Mouse (Mus musculus) cerebellum, adult 11 months (tissue): ENCODE data around the gene Hnrnpul1.

Experiments
- DNase-seq: peaks from one replicate; pipeline ENCODE4 v3.0.0; 2022

The Hnrnpul1 gene

DNA sequence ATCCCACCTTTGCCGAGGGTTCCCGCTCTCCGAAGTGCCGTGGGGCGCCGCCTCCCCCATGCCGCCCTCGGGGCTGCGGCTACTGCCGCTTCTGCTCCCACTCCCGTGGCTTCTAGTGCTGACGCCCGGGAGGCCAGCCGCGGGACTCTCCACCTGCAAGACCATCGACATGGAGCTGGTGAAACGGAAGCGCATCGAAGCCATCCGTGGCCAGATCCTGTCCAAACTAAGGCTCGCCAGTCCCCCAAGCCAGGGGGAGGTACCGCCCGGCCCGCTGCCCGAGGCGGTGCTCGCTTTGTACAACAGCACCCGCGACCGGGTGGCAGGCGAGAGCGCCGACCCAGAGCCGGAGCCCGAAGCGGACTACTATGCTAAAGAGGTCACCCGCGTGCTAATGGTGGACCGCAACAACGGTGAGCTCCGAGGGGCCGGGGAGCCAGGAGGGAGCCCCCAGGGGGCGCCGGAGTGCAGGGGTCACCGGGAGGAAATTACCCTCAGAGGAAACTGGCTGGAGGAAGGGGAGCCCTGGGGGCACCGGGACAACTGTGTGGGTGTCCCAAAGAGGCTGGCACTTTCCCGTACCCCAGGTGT is 66.7 kb downstream of the Hnrnpul1 start:
- no peak for DNase-seq

DNA sequence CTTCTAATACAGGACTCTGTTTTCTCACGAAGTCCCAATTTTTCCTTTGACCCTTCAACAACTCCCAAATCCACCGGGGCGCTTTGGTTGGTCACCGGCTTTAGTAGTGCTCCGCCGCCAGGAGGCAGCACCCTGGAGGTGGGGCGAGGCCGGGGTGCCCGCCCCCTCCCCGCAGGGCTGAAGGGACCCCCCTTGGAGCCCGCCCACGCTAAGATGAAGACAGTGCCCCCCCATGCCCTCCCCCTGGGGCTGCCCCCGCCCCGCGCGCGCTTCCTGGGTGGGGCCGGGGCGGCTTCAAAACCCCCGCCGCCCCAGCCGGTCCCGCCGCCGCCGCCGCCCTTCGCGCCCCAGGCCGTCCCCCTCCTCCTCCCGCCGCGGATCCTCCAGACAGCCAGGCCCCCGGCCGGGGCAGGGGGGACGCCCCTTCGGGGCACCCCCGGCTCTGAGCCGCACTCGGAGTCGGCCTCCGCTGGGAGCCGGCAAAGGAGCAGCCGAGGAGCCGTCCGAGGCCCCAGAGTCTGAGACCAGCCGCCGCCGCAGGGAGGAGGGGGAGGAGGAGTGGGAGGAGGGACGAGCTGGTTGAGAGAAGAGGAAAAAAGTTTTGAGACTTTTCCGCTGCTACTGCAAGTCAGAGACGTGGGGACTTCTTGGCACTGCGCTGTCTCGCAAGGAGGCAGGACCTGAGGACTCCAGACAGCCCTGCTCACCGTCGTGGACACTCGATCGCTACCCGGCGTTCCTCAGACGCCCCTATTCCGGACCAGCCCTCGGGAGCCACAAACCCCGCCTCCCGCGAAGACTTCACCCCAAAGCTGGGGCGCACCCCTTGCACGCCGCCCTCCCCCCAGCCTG is 67.7 kb downstream of the Hnrnpul1 start, which contains the start of gene Tgfb1:
TSS of gene Tgfb1 (plus strand) at position 323 of the 852 bp plus-strand sequence.
- DNase-seq: no peak

GRCm38 (mm10) chr7:25685926-25686470 is 68.6 kb downstream of the Hnrnpul1 start:
- DNase-seq: no peak

DNA sequence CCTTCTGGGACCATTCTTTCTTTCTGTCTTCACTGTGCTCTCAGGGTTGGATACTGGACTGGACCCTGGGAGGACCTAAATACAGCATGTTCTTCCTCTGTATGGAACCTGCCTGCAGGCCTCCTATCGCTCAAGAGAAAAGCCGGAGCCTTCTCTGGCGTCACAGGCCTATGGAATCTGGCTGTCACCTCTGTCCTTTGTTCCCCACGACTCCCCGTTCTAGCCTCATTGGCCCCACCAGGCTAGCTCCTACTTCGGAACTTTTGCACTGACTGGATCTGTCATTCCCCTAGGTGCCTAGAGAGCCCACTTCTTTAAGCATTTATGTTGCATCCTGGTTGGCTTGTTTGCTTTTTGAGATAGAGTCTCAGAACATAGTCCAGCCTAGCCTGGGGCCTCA is 69.9 kb downstream of the Hnrnpul1 start:
- DNase-seq: no peak

- no peak for DNase-seq
Observed at GRCm38 (mm10) chr7:25683474-25684180, 70.9 kb downstream of the Hnrnpul1 start.

DNA sequence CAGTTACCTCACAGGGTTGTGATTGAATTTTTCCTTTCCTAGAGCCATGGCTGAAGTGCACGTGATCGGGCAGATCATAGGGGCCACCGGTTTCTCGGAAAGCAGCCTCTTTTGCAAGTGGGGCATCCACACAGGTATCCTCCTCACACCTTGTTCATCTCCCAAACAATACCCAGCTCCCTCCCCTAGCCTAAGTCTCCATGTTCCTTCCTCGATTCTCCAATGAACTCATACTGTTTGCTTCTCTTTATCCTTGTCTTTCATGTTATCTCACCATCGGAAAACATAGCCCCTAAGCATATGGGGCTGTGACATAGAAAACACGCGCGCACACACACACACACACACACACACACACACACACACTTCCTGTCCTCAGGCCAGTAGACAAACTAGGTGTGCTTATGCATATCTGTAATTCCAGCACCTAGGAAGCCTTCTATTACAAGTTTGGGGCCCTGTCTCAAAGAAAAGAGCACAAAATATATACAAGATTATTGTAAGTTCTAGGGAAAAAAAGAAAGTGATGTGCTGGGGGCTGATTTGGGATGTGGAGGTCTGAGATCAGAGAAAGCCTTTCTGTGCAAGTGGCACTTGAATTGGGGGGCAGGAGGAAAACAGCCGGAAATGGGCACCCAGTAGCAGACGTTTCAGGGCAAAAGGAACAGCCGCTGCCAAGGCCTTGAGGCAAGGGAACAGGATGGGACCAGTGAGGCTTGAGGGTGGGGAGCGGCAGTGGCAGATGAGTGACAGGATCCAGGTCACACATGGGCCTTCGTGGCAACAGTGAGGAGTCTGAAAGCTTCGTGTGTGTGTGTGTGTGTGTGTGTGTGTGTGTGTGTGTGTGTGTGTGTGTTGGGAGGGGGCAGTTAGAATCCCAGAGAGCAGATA is 73.0 kb downstream of the Hnrnpul1 start:
- no peak for DNase-seq

GRCm38 (mm10) chr7:25680514-25681258 is 73.9 kb downstream of the Hnrnpul1 start, which contains the start of gene B9d2:
Gene B9d2 (plus strand): TSS chr7:25680780.
- peak; percentile 90 for DNase-seq

- DNase-seq: no peak
Observed at GRCm38 (mm10) chr7:25679971-25680370, 74.6 kb downstream of the Hnrnpul1 start.

DNA sequence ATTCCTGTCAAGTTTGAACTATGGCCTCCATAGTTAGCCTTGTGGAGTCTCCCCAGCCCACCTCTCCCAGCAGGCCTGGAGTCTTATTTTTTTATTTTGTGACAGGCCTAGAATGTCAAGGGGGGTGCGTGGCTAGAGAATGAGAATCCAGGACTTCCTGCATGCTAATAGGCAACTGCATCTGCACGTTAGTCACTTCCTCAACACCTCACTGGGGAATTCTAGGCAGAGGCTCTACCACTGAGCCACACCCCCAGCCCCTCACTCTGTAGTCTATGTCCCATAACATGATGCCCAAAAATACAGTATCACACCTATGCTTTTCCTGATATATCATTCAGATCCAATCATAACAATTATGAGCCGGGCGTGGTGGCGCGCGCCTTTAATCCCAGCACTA is 77.5 kb downstream of the Hnrnpul1 start:
- DNase-seq: no peak

DNA sequence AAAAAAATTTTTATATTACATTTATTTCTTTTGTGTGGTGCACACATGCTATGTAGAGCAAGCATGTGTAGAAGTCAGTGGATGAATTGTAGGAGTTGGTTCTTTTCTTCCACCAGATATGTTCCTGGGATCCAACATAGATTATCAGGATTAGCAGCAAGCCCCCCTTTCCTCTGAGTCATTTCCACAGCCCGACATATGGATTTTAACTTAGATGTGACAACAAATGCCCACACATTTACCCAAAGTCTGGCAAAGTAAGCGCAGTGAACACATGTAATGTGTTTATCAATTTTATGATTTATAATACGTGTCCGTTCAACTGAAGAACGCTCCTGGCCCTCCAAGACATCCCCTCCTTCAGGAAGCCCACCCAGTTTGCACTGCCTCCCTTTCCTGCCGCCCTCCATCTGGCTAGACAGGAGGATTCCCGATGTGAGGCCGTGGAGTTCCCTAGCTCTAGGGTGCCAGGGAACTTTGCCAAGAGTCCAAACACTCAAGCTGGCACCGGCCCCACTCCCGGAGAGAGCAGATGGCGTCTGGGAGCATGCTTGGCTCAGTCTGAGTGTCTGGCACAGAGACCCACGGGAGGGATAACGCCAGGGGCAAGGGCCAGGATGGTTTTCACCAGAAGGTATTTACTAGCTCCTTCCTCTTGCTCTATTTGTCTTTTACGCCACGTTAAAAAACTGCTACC is 78.3 kb downstream of the Hnrnpul1 start:
- DNase-seq: peak; percentile 99

- no peak for DNase-seq
Observed at GRCm38 (mm10) chr7:25675405-25675804, 79.2 kb downstream of the Hnrnpul1 start.

DNA sequence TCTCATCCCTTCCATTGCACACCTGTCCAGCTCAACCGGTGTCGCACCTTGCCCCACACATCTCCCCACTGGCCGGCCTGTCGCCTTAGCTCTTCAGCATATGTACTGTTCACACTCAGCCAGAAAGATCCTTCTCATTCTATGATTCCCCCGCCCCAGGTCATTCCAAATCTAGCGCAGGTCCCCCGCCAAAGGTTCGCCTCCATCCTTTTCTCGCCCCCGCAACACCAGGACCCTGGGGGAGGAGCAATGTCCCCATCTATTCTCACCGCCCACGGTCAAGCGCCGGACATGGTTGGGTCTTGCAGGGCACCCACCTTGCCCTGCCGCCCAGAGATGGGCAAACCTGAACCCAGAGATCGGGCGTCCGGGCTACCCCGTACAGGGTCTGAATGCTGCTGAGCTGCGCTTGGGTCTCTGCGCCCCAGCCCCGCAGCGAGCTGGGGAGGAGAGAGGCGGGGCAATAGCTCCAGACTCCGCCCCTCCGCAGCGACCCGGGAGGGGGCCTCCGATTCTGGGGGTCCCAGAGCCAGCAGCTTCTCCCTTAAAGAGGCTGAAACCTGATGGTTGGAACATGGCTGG is 79.7 kb downstream of the Hnrnpul1 start, which contains the start of gene Tmem91:
TSS of gene Tmem91 (minus strand) at position 448 of the 582 bp plus-strand sequence.
- DNase-seq: no peak

- DNase-seq: no peak
Observed at GRCm38 (mm10) chr7:25674297-25674696, 80.3 kb downstream of the Hnrnpul1 start.

- DNase-seq: no peak
Observed at GRCm38 (mm10) chr7:25672442-25672841, 82.1 kb downstream of the Hnrnpul1 start.

- DNase-seq: no peak
Observed at GRCm38 (mm10) chr7:25671686-25672085, 82.9 kb downstream of the Hnrnpul1 start.
